In the genomic region with DNA sequence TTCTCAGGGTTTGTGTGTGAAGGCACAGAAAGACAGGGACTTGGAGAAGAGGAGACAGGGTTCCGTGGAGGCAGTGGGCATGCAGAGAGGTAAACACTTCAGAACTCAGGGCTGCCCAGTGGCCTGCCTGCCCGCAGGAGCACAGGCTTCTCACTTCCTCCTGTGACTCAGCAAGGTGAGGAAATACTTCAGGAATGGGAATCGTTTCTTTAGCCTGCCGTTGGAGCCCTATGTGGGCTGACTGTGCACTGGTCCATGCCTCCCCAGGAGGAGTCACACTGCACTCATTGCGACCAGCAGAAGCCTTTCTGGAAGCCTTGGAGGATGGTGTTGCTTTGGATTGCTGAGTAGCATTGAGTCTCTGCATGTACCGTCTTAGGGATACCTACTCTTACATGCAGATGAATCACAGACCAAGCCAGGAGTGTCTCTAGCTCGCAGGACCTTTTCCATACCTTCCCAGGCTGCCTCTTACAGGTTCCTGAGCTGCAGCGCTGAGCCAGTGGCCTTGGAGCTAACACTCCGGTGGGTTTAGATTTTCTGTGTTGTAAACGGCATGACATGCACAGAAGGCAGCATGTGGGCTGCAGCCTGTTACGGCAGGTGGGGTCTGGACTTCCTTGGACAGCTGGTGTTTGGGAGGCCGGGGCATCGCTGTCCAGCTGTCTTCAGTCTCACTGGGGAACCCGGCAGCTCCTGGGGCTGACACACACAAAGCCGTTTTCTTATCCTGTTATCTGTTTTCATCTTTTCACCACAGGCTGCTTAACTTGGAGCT, we compare ENCODE assay signal across 11 mouse cellular contexts. TPM values are rescaled to one million over a fixed set of nuclear protein-coding genes. Genes with fewer than 3 reads are reported as not detected.
DNase-seq lines count a peak whose midpoint lies in the region; ATAC-seq and TF ChIP-seq lines count a peak whose summit lies in the region.
"Had no signal": no experiment of that assay in that cellular context is flagged by ENCODE, and none has a peak within 500 bp of the region (broad histone marks: within the 10 kb centered on the region; RNA-seq: fewer than 3 reads in every experiment).

No protein-coding gene starts in this region.

- no peak overlapping the region for H3K9ac ChIP-seq in hindbrain, embryonic 13.5 days
- H3K9ac ChIP-seq in midbrain, postnatal 0 days (replicated peaks; ENCODE audit: low read length, poor library complexity, severe bottlenecking), result no peak overlapping the region
- H3K9ac ChIP-seq: liver, embryonic 14.5 days had no signal

- DNase-seq in gastrocnemius, postnatal 14 days, result peak; percentile 13
- no peak for DNase-seq in gastrocnemius, adult 8-10 months (ENCODE audit: low spot score in 2 of 2)
- peak; percentile 70 for DNase-seq in brain, embryonic 14.5 days (ENCODE audit: low read depth)
- DNase-seq in midbrain, postnatal 0 days (ENCODE audit: low spot score), result peak; percentile 54
- DNase-seq in spleen, adult 12 weeks (ENCODE audit: low spot score), result no peak
- DNase-seq in spleen, adult 18-20 months, result no peak
- no peak for DNase-seq in thymus, postnatal 36 days
- DNase-seq: heart, adult 11 months; kidney, adult 9 months had no signal

- H3K27ac ChIP-seq in hindbrain, embryonic 13.5 days, result peak overlapping the region; percentile 30; the same call in 1 of the 2 replicates
- no peak overlapping the region for H3K27ac ChIP-seq in midbrain, postnatal 0 days (ENCODE audit: low read depth, low read length)
- H3K27ac ChIP-seq: liver, embryonic 14.5 days had no signal

- 50% methylated on average over 15 of the region's 15 CpGs for WGBS in hindbrain, embryonic 13.5 days
- 36% methylated on average over 15 of the region's 15 CpGs for WGBS in midbrain, postnatal 0 days

- TF ChIP-seq CTCF in brain, embryonic 14.5 days (IDR thresholded peaks at IDR 0.05; ENCODE audit: borderline replicate concordance, extremely low read depth, insufficient read depth, insufficient read length), result no peak
- TF ChIP-seq CTCF in midbrain, postnatal 0 days (IDR thresholded peaks at IDR 0.05), result no peak

- intact Hi-C loops in gastrocnemius, postnatal 14 days (cut with DNase I; ENCODE audit: low total_unique reads), result no loop called here

- no peak overlapping the region for H3K4me2 ChIP-seq in hindbrain, embryonic 13.5 days
- H3K4me2 ChIP-seq in midbrain, postnatal 0 days (ENCODE audit: low read depth, low read length, poor library complexity, severe bottlenecking), result no peak overlapping the region

- H3K9me3 ChIP-seq in hindbrain, embryonic 13.5 days, result no peaks in the 10 kb centered on the region
- no peaks in the 10 kb centered on the region for H3K9me3 ChIP-seq in midbrain, postnatal 0 days (ENCODE audit: low read length)

- TF ChIP-seq POLR2A in brain, embryonic 14.5 days (IDR thresholded peaks at IDR 0.05; ENCODE audit: borderline replicate concordance, extremely low read depth, insufficient read depth, insufficient read length, poor library complexity, severe bottlenecking), result no peak

- H3K4me3 ChIP-seq in hindbrain, embryonic 13.5 days, result no peak overlapping the region
- no peak overlapping the region for H3K4me3 ChIP-seq in midbrain, postnatal 0 days (ENCODE audit: low read depth, low read length)

- no peak for ATAC-seq in hindbrain, embryonic 13.5 days (ENCODE audit: low FRiP score)
- no peak for ATAC-seq in midbrain, postnatal 0 days (ENCODE audit: low FRiP score)

- H3K4me1 ChIP-seq in hindbrain, embryonic 13.5 days (replicated peaks), result peaks cover 19% of the 10 kb centered on the region
- peaks cover 11% of the 10 kb centered on the region; the same call in 1 of the 2 replicates for H3K4me1 ChIP-seq in midbrain, postnatal 0 days (ENCODE audit: insufficient read depth, low read length)

- H3K36me3 ChIP-seq in hindbrain, embryonic 13.5 days, result no peaks in the 10 kb centered on the region
- no peaks in the 10 kb centered on the region for H3K36me3 ChIP-seq in midbrain, postnatal 0 days (ENCODE audit: insufficient read depth, low read length)

- H3K27me3 ChIP-seq in hindbrain, embryonic 13.5 days, result no peaks in the 10 kb centered on the region
- H3K27me3 ChIP-seq in midbrain, postnatal 0 days (ENCODE audit: insufficient read depth, low read length), result no peaks in the 10 kb centered on the region

RNA-seq across cellular contexts. Expression of gene Btbd11, which starts 34.4 kb away (rescaled TPM):
- 1 to 10 TPM in 1 of 2 experiments, under 1 TPM in 1; 0.47 to 1.1 TPM for total RNA-seq in gastrocnemius, postnatal 14 days (2021)
- under 1 TPM; 0.29 to 0.75 (median 0.57) TPM for total RNA-seq in gastrocnemius, adult 8-10 months (2022)
- polyA plus RNA-seq in brain, embryonic 14.5 days (2012; rRNA removed), result 16.4 and 24.5 TPM in 2 replicates
- polyA plus RNA-seq in hindbrain, embryonic 13.5 days (2015; fragmentation: Nextera tagmentation; extraction: Ambion mirVana), result 14.5 and 15.7 TPM in 2 replicates
- total RNA-seq in midbrain, postnatal 0 days (2014; rRNA removed), result 47.4 and 47.6 TPM in 2 replicates
- 17.1 and 18.9 TPM in 2 replicates for polyA plus RNA-seq in midbrain, postnatal 0 days (2015; fragmentation: Nextera tagmentation; extraction: Ambion mirVana)

Comparison
In these comparisons a context has a peak if more than half of its experiments do, and no peak if none do; other contexts are left out.
1. DNase-seq: peak in gastrocnemius, postnatal 14 days (single experiment), brain, embryonic 14.5 days (single experiment) and midbrain, postnatal 0 days (single experiment); none in gastrocnemius, adult 8-10 months (0 of 2), spleen, adult 12 weeks (single experiment), spleen, adult 18-20 months (0 of 2) and thymus, postnatal 36 days (0 of 2).
2. RNA of gene Btbd11, which starts 34.4 kb away (total RNA-seq): 47.4 to 47.6 TPM in midbrain, postnatal 0 days; 0.47 to 1.1 TPM in gastrocnemius, postnatal 14 days and 0.29 to 0.75 TPM in gastrocnemius, adult 8-10 months; every median in the first group is over 10 times any median in the second.